In genomic region chr9:22686765-22687472, GRCm38 (mm10) we compare ENCODE assay signal across 22 mouse cellular contexts.
DNase-seq lines count a peak whose midpoint lies in the region; ATAC-seq and TF ChIP-seq lines count a peak whose summit lies in the region.
"Had no signal": no experiment of that assay in that cellular context is flagged by ENCODE, and none has a peak within 500 bp of the region (broad histone marks: within the 10 kb centered on the region; RNA-seq: fewer than 3 reads in every experiment).

No protein-coding gene starts in this region.

- no peaks in the 10 kb centered on the region for H3K27me3 ChIP-seq in lung, embryonic 15.5 days
- no peaks in the 10 kb centered on the region for H3K27me3 ChIP-seq in embryonic facial prominence, embryonic 14.5 days (replicated peaks; ENCODE audit: control insufficient read depth, insufficient read depth, low read length)
- no peaks in the 10 kb centered on the region for H3K27me3 ChIP-seq in thymus, adult 2 months (ENCODE audit: control insufficient read depth, insufficient read depth, low read length)
- H3K27me3 ChIP-seq: heart, embryonic 15.5 days; limb, embryonic 12.5 days had no signal

- no peak for TF ChIP-seq CTCF in thymus, adult 2 months (IDR thresholded peaks at IDR 0.05; ENCODE audit: borderline replicate concordance, control insufficient read depth, extremely low read depth, insufficient read depth, low read length, poor library complexity)

- H3K9ac ChIP-seq in lung, embryonic 15.5 days = no peak overlapping the region
- H3K9ac ChIP-seq in embryonic facial prominence, embryonic 14.5 days (ENCODE audit: low read depth, low read length) = no peak overlapping the region
- H3K9ac ChIP-seq: heart, embryonic 15.5 days; hindbrain, embryonic 14.5 days; limb, embryonic 12.5 days; liver, embryonic 14.5 days had no signal

- TF ChIP-seq POLR2A in thymus, adult 2 months (IDR thresholded peaks at IDR 0.05; ENCODE audit: control insufficient read depth, extremely low read depth, insufficient read depth, low read length, poor library complexity) = no peak

- H3K27ac ChIP-seq in lung, embryonic 15.5 days = peak overlapping the region; percentile 60
- H3K27ac ChIP-seq in embryonic facial prominence, embryonic 14.5 days (replicated peaks; ENCODE audit: low read depth, low read length) = no peak overlapping the region
- H3K27ac ChIP-seq in thymus, adult 2 months (ENCODE audit: control insufficient read depth, insufficient read depth, low read length) = no peak overlapping the region
- H3K27ac ChIP-seq: gastrocnemius, adult 2 months; heart, embryonic 15.5 days; hindbrain, embryonic 14.5 days; limb, embryonic 12.5 days; liver, embryonic 14.5 days; midbrain, embryonic 10.5 days had no signal

- peaks cover 9% of the 10 kb centered on the region; the same call in 1 of the 2 replicates for H3K4me1 ChIP-seq in lung, embryonic 15.5 days
- H3K4me1 ChIP-seq in embryonic facial prominence, embryonic 14.5 days (ENCODE audit: control insufficient read depth, insufficient read depth, low read length) = peaks cover 10% of the 10 kb centered on the region
- no peaks in the 10 kb centered on the region for H3K4me1 ChIP-seq in thymus, adult 2 months (replicated peaks; ENCODE audit: control insufficient read depth, insufficient read depth, low read length)
- H3K4me1 ChIP-seq: heart, embryonic 15.5 days; limb, embryonic 12.5 days had no signal

- H3K36me3 ChIP-seq in lung, embryonic 15.5 days = no peaks in the 10 kb centered on the region
- H3K36me3 ChIP-seq in embryonic facial prominence, embryonic 14.5 days (ENCODE audit: control insufficient read depth, insufficient read depth, low read length) = no peaks in the 10 kb centered on the region
- no peaks in the 10 kb centered on the region for H3K36me3 ChIP-seq in thymus, adult 2 months (ENCODE audit: control insufficient read depth, insufficient read depth, low read length)
- H3K36me3 ChIP-seq: heart, embryonic 15.5 days; limb, embryonic 12.5 days; midbrain, embryonic 10.5 days had no signal

- H3K4me3 ChIP-seq in lung, embryonic 15.5 days = no peak overlapping the region
- no peak overlapping the region for H3K4me3 ChIP-seq in embryonic facial prominence, embryonic 14.5 days (ENCODE audit: low read depth, low read length)
- H3K4me3 ChIP-seq in thymus, adult 2 months (ENCODE audit: control insufficient read depth, insufficient read depth, low read length) = no peak overlapping the region
- H3K4me3 ChIP-seq: gastrocnemius, adult 2 months; heart, embryonic 15.5 days; limb, embryonic 12.5 days; midbrain, embryonic 10.5 days had no signal

- ATAC-seq in lung, embryonic 15.5 days (ENCODE audit: borderline replicate concordance, extremely low read depth, low FRiP score, low TSS enrichment) = peak; percentile 62; the same call in 1 of the 2 replicates
- ATAC-seq in embryonic facial prominence, embryonic 14.5 days (ENCODE audit: low read depth) = no peak
- peak; percentile 75 for ATAC-seq in megakaryocyte, adult 5-6 weeks (ENCODE audit: poor library complexity, severe bottlenecking)
- ATAC-seq: inflammation-experienced regulatory T-cells, adult 6 months had no signal

- no peak for DNase-seq in lung, postnatal 4 days
- peak; percentile 71 for DNase-seq in NIH3T3 (ENCODE audit: low read depth)
- peak; percentile 12 for DNase-seq in embryonic facial prominence, embryonic 14.5 days (ENCODE audit: low spot score)
- no peak for DNase-seq in thymus, adult 2 months
- DNase-seq in cerebellum, postnatal 4 days (ENCODE audit: low spot score in 2 of 2) = no peak
- DNase-seq: adrenal gland, postnatal 25 days; cerebellum, adult 9-10 months; gastrocnemius, adult 2 months; heart, postnatal 36 days; kidney, adult 18-20 months; kidney, postnatal 4 days; right cerebral cortex, adult 18-20 months; right cerebral cortex, postnatal 4 days; thymus, postnatal 25 days had no signal

- no peaks in the 10 kb centered on the region for H3K9me3 ChIP-seq in lung, embryonic 15.5 days
- no peaks in the 10 kb centered on the region for H3K9me3 ChIP-seq in embryonic facial prominence, embryonic 14.5 days (ENCODE audit: control insufficient read depth, low read length)
- H3K9me3 ChIP-seq: heart, embryonic 15.5 days; limb, embryonic 12.5 days; midbrain, embryonic 10.5 days had no signal

- WGBS in lung, embryonic 15.5 days = 58% methylated on average over 6 of the region's 6 CpGs
- 64% methylated on average over 6 of the region's 6 CpGs for WGBS in embryonic facial prominence, embryonic 14.5 days
- 85% methylated on average over 6 of the region's 6 CpGs for WGBS in thymus, adult 2 months

- no peak overlapping the region for H3K4me2 ChIP-seq in lung, embryonic 15.5 days
- no peak overlapping the region for H3K4me2 ChIP-seq in embryonic facial prominence, embryonic 14.5 days (ENCODE audit: low read depth, low read length)
- H3K4me2 ChIP-seq: heart, embryonic 15.5 days; hindbrain, embryonic 14.5 days; limb, embryonic 12.5 days had no signal

Comparison
In these comparisons a context has a peak if more than half of its experiments do, and no peak if none do; other contexts are left out.
1. DNase-seq: peak in NIH3T3 (single experiment) and embryonic facial prominence, embryonic 14.5 days (single experiment); none in lung, postnatal 4 days (0 of 2), thymus, adult 2 months (single experiment) and cerebellum, postnatal 4 days (0 of 2).